Mouse (Mus musculus) olfactory bulb, adult 2 months (tissue): ENCODE data around the gene Hoxa13. TPM values are rescaled to one million over a fixed set of nuclear protein-coding genes. Genes with fewer than 3 reads are reported as not detected.

ENCODE experiments used
- H3K27ac ChIP-seq: fragments of 200-500 bp; 2 replicates; pipeline ENCODE4 v1.5.1; 2012; ENCODE audit warnings: low read depth, low read length; ENCODE audit not compliant: insufficient read depth
- H3K4me1 ChIP-seq: fragments of 200-500 bp; 2 replicates; pipeline ENCODE4 v1.6.1; 2012; ENCODE audit warnings: low read length; ENCODE audit not compliant: control insufficient read depth, insufficient read depth
- H3K4me3 ChIP-seq: fragments of 200-500 bp; 2 replicates; pipeline ENCODE4 v1.5.1; 2012; ENCODE audit warnings: mild to moderate bottlenecking, low read depth, low read length, moderate library complexity; ENCODE audit not compliant: insufficient read depth
- CTCF ChIP-seq: fragments of 200-500 bp; IDR thresholded peaks from 2 replicates; pipeline ENCODE4 v1.5.1; 2012; ENCODE audit warnings: low read depth, mild to moderate bottlenecking, low read length, moderate library complexity; ENCODE audit not compliant: insufficient read depth
- POLR2A ChIP-seq: fragments of 200-500 bp; IDR thresholded peaks from 2 replicates; pipeline ENCODE4 v1.6.1; 2012; ENCODE audit warnings: mild to moderate bottlenecking, low read depth, low read length, moderate library complexity; ENCODE audit not compliant: insufficient read depth
- WGBS: fragments of 180-500 bp; shearing (Covaris S2); methylation state at CpG from one replicate; pipeline ENCODE4 v1.1.7; 2018; 5-methylcytosine and 5-hydroxymethylcytosine counted together
- polyA plus RNA-seq: library from polyadenylated mRNA; stranded (reverse); fragments of >200 nt; gene quantifications from 2 replicates; pipeline ENCODE4 v1.2.4, GENCODE M21; 2012; ENCODE audit warnings: low replicate concordance; ENCODE audit not compliant: missing spikeins, insufficient read depth, insufficient read length

Hoxa13 gene
- polyA plus RNA-seq, 1 experiment, result not detected

DNA sequence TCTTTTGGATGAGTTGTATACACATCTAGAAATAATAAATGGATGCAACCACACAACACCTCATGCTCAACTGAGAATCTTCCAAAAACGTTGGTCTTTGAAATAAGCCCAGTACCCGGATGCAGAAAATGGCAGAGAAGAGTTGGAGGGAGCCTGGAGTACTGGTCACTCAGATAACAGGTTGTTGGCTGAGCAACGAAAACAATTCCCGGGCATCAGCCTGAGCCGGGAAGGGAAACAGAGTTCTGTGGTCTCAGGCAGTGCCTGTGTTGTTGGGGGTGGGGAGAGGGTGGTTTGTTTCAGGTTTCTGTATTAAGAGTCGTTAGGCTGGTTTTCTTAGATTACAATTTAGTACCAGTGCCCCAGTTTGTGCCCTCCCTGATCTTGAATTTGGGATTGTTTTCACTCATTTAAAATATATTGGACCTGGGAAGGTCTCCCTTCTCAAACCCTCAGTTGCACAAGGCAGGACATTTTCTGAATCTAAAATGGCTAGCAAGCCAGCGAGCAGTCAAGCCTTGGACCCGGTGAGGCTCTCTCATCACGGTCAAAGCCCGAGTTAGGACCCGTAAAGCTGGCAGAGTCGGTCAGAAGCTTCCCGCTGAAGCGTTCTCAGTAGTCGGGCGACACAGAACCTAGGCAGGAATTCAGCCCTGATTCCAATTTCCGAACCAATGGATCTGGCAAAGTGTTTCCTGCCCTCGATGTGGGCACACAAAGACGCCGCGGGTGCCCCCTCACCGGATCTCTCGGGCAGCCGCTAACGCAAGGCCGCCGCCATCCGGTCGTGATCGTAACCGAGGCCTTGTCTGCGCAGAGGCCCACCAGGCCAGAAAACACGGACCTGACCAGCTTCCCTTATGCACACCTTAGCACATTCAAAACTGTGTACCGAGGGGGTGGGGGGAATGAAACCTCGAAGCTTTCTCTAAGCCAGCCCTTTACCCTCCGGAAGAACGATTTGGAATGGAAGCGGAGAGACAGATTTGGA, 31.9 kb downstream of the Hoxa13 start:
- Histone ChIP-seq H3K27ac (no peak overlapping the region), H3K4me3 (no peak overlapping the region), H3K4me1 (no peaks in the 10 kb centered on the region)
- no peak for TF ChIP-seq POLR2A
- no peak for TF ChIP-seq CTCF
- 3% methylated on average over 38 of the region's 38 CpGs for WGBS

GRCm38 (mm10) chr6:52227470-52228222, 33.0 kb downstream of the Hoxa13 start:
- Histone ChIP-seq H3K4me1 (no peaks in the 10 kb centered on the region), H3K27ac (no peak overlapping the region), H3K4me3 (no peak overlapping the region)
- TF ChIP-seq CTCF (no peak), POLR2A (no peak)
- 7% methylated on average over 11 of the region's 11 CpGs for WGBS

GRCm38 (mm10) chr6:52226569-52227257, 34.0 kb downstream of the Hoxa13 start:
- Histone ChIP-seq H3K4me1 (peaks cover 1% of the 10 kb centered on the region; the same call in 1 of the 2 replicates), H3K27ac (no peak overlapping the region), H3K4me3 (no peak overlapping the region)
- TF ChIP-seq POLR2A, result no peak
- no peak for TF ChIP-seq CTCF
- 4% methylated on average over 26 of the region's 26 CpGs for WGBS

DNA sequence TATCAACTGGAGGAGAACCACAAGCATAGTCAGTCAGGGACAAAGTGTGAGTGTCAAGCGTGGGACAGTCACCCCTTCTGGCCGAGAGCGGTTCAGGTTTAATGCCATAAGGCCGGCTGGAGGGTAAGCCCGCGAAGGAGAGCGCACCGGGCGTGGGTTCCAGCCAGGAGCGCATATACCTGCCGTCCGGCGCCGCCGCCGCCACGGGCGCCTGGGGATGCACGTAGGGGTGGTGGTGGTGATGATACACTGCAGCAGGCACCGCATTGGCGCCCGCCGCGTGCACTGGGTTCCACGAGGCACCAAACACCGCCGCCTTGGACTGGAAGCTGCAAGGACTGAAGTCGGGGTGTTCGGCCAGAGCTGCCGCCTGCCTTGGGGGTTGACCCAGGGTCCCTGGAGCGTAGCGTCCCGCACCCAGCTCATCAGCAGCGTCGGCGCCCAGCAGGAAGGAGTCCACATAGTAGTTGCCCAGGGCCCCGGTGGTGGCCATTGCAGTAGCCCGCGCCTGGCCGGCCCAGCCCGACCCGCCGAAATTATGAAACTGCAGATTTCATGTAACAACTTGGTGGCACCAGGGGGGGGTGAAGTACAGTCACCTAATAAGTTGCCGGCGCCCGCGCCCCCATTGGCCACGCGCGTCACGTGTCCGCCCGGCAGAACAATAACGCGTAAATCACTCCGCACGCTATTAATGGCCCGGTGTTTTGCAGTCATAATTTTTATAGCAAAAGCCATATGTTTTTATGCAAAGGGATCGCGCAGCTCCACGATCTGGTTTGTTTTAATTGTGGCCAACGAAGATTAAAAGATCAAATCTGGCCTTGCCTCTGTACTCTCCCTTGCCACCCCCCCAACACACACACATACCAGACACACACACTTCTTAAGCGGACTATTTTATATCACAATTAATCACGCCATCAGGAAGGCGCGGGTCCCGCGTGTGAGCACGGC, 34.8 kb downstream of the Hoxa13 start:
- Histone ChIP-seq H3K27ac (no peak overlapping the region), H3K4me1 (peaks cover 6% of the 10 kb centered on the region), H3K4me3 (no peak overlapping the region)
- 3% methylated on average over 69 of the region's 69 CpGs for WGBS
- TF ChIP-seq POLR2A (no peak), CTCF (no peak)

GRCm38 (mm10) chr6:52224895-52225611, 35.6 kb downstream of the Hoxa13 start:
- TF ChIP-seq CTCF, result no peak
- no peak for TF ChIP-seq POLR2A
- Histone ChIP-seq H3K4me3 (no peak overlapping the region), H3K4me1 (peaks cover 6% of the 10 kb centered on the region), H3K27ac (no peak overlapping the region)
- 2% methylated on average over 36 of the region's 36 CpGs for WGBS

DNA sequence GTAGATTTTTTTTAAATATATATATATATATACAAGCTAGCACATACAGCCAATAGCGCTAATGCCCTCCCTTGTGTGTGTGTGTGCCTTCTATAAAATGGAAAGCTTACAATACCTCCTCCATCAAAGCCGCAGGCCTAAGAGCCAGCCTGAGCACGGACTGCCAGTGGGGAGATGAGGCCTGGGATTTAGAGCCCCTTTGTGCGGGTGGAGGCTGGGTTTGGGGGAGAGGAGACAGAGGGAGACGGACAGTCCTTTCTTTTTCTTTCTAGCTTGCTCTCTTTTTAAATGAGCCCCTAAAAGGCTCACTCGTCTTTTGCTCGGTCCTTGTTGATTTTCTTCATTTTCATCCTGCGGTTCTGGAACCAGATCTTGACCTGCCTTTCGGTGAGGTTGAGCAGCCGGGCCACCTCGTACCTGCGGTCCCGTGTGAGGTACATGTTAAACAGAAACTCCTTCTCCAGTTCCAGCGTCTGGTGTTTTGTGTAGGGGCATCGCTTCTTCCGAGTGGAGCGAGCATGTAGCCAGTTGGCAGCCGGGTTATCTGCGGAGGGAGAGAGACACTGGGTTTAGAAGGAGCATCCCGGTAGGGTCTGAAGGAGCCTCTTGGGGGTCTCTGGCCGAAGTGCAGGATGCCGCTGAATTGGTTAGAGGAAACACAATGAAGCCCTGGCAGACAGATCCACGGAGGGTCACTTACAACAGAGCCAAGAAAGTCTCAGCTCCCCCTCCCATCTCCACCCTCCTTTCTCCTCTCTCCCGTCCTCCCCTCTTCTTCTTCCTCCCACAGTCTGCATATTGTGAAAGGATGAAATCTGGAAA, 36.5 kb downstream of the Hoxa13 start:
- Histone ChIP-seq H3K4me3 (no peak overlapping the region), H3K27ac (no peak overlapping the region), H3K4me1 (peaks cover 6% of the 10 kb centered on the region)
- TF ChIP-seq POLR2A (no peak), CTCF (no peak)
- 5% methylated on average over 24 of the region's 24 CpGs for WGBS

DNA sequence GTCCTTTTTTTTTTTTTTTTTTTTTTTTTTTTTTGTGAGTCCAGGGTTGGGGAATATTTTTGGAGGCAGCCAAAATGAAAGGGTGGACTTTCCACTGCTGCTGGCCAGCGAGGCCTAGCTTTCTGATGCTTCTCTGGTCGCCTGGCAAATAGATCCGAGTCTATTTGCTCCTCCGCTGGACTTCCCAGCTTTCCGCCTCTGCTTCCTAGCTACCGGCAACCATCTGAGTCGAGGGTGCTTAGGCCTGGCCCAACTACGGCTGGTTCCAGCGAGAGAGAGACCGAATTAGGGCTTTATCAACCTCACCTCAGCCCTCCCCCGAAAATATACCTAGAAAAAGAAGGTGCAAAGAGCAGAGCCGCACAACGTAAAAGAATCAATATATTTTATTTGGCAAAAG, 38.0 kb downstream of the Hoxa13 start:
- Histone ChIP-seq H3K4me3 (no peak overlapping the region), H3K4me1 (peaks cover 6% of the 10 kb centered on the region), H3K27ac (no peak overlapping the region)
- 28% methylated on average over 13 of the region's 13 CpGs for WGBS
- no peak for TF ChIP-seq CTCF
- TF ChIP-seq POLR2A, result no peak
